Mouse (Mus musculus): ENCODE data around the gene Fam25c. TPM values are rescaled to one million over a fixed set of nuclear protein-coding genes. Genes with fewer than 3 reads are reported as not detected.

Fam25c gene
- polyA plus RNA-seq, 1 experiment from 2014 or later: not detected

DNA sequence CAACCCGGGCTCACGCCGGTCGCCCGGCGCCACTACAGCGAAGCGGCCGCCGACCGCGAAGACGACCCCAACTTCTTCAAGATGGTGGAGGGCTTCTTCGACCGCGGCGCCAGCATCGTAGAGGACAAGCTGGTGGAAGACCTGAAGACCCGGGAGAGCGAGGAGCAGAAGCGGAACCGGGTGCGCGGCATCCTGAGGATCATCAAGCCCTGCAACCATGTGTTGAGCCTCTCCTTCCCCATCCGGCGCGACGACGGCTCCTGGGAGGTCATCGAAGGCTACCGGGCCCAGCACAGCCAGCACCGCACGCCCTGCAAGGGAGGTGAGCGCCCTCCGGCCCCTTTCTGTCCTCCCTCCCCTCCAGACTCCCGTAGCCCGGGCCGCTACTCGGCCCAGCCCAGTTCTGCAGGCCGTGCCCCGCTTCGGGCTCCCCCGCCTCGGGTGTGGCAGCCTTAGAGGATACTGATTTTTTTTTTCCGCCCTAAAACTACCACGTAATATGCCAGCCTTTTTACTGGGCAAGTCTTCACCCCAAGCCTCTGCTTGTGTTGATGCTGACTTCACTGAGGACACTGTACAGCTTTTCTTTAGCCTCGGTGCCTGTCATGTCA, 44.1 kb downstream of the Fam25c start:
- peak overlapping the region; percentile 89 for H3K4me3 ChIP-seq
- H3K9me3 ChIP-seq (replicated peaks): no peaks in the 10 kb centered on the region
- H3K4me1 ChIP-seq (replicated peaks): peaks cover 17% of the 10 kb centered on the region
- no peaks in the 10 kb centered on the region for H3K27me3 ChIP-seq (replicated peaks)
- H3K9ac ChIP-seq: peak overlapping the region; percentile 96
- WGBS: under 1% methylated on average over 47 of the region's 47 CpGs
- 0 out of 2 replicates have a peak, but pooled peaks cover 4% of the 10 kb centered on the region for H3K36me3 ChIP-seq
- peak overlapping the region; percentile 74 for H3K4me2 ChIP-seq
- H3K27ac ChIP-seq (ENCODE audit: poor library complexity, severe bottlenecking): peak overlapping the region; percentile 97
- ATAC-seq (ENCODE audit: insufficient number of reproducible peaks, low FRiP score): peak; percentile 54

DNA sequence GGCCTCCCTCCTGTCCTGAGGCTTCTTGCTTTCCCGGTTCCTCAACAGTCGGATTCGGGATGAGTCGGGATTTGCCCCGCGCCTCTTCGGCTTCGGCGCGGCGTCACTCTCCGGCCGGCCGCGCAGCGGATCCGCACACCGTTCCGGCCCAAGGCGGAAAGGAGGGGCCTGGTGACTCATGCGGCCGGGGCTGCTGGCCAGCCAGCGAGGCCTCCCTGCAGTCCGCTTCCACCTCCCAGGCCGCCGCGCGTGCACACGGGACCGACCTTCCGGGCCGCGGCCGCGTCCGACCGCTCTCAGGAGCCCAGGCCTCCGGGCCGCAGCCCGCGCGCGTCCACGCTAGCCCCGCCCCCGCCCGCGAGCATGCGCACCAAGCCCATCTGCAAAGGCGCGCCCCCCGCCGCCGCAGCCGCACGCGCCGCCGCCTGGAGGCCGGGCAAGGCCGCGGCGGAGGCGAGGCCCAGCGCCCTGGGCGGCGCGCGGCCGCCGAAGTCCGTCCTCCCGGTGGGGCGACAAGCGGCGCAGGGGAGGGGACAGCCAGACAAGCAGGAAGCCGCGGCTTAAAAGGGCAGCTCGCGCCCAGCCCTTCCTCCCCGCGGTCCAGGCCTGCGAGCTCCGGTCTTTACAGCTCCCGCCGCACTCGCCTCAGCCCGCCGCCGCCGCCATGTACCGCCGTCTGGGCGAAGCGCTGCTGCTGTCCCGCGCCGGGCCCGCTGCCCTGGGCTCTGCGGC, 44.8 kb downstream of the Fam25c start, which contains the start of the genes Shld2 and Glud1:
Gene Shld2, minus strand, starts transcription at position 260 of the 732 bp plus-strand sequence.
Gene Glud1, plus strand, starts transcription at position 494 of the 732 bp plus-strand sequence.
- H3K36me3 ChIP-seq: 0 out of 2 replicates have a peak, but pooled peaks cover 4% of the 10 kb centered on the region
- H3K27me3 ChIP-seq (replicated peaks): no peaks in the 10 kb centered on the region
- peak within 1 kb of the TSS; percentile 89 for H3K4me3 ChIP-seq
- no peaks in the 10 kb centered on the region for H3K9me3 ChIP-seq (replicated peaks)
- WGBS: under 1% methylated on average over 86 of the region's 100 CpGs
- peaks cover 17% of the 10 kb centered on the region for H3K4me1 ChIP-seq (replicated peaks)
- peak within 1 kb of the TSS; percentile 96 for H3K9ac ChIP-seq
- peak; percentile 98 for ATAC-seq (ENCODE audit: insufficient number of reproducible peaks, low FRiP score)
- H3K4me2 ChIP-seq: peak within 1 kb of the TSS; percentile 74
- peak within 1 kb of the TSS; percentile 97 for H3K27ac ChIP-seq (ENCODE audit: poor library complexity, severe bottlenecking)

- no peak for ATAC-seq (ENCODE audit: insufficient number of reproducible peaks, low FRiP score)
- Histone ChIP-seq H3K4me3 (peak overlapping the region; percentile 89), H3K4me2 (peak overlapping the region; percentile 74), H3K9ac (peak overlapping the region; percentile 96), H3K27ac (ENCODE audit: poor library complexity, severe bottlenecking) (peak overlapping the region; percentile 97), H3K27me3 (replicated peaks) (no peaks in the 10 kb centered on the region), H3K4me1 (replicated peaks) (peaks cover 17% of the 10 kb centered on the region), H3K9me3 (replicated peaks) (no peaks in the 10 kb centered on the region), H3K36me3 (0 out of 2 replicates have a peak, but pooled peaks cover 4% of the 10 kb centered on the region)
- WGBS: 7% methylated on average over 5 of the region's 5 CpGs
Measured at GRCm38 (mm10) chr14:34309907-34310233, 45.4 kb downstream of the Fam25c start.

DNA sequence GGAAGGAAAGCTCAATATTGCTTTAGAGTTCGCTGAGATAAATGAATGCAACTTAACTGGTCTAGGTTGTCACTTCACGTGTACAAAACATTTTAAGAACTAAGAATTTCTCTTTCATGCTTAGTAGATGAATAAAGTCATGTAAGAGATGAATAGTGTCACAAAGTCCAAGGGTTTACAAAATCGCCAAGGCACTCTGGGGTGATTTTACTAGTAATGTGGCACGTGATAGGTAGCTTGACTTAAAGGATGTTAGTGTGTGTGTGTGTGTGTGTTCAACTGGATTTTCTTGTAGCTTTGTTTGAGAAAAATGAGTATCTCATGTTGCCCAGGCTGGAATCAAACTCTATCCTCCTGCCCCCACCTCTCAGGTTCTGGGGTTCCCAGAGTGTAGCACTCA, 46.0 kb downstream of the Fam25c start:
- Histone ChIP-seq H3K4me3 (no peak overlapping the region), H3K9ac (no peak overlapping the region), H3K4me1 (replicated peaks) (peaks cover 17% of the 10 kb centered on the region), H3K36me3 (0 out of 2 replicates have a peak, but pooled peaks cover 4% of the 10 kb centered on the region), H3K4me2 (peak overlapping the region; percentile 74), H3K27me3 (replicated peaks) (no peaks in the 10 kb centered on the region), H3K27ac (ENCODE audit: poor library complexity, severe bottlenecking) (no peak overlapping the region), H3K9me3 (replicated peaks) (no peaks in the 10 kb centered on the region)
- WGBS: 88% methylated on average over 4 of the region's 4 CpGs
- ATAC-seq (ENCODE audit: insufficient number of reproducible peaks, low FRiP score): no peak

- no peak overlapping the region for H3K4me2 ChIP-seq
- no peak overlapping the region for H3K4me3 ChIP-seq
- H3K27me3 ChIP-seq (replicated peaks): no peaks in the 10 kb centered on the region
- ATAC-seq (ENCODE audit: insufficient number of reproducible peaks, low FRiP score): no peak
- peaks cover 18% of the 10 kb centered on the region for H3K4me1 ChIP-seq (replicated peaks)
- H3K9me3 ChIP-seq (replicated peaks): no peaks in the 10 kb centered on the region
- H3K9ac ChIP-seq: no peak overlapping the region
- no peak overlapping the region for H3K27ac ChIP-seq (ENCODE audit: poor library complexity, severe bottlenecking)
- WGBS: 37% methylated on average over 5 of the region's 5 CpGs
- peaks cover 4% of the 10 kb centered on the region for H3K36me3 ChIP-seq
Measured at GRCm38 (mm10) chr14:34303265-34303680, 52.0 kb downstream of the Fam25c start.

GRCm38 (mm10) chr14:34302681-34303242, 52.5 kb downstream of the Fam25c start:
- Histone ChIP-seq H3K9ac (no peak overlapping the region), H3K9me3 (replicated peaks) (no peaks in the 10 kb centered on the region), H3K4me1 (replicated peaks) (peaks cover 19% of the 10 kb centered on the region), H3K27me3 (replicated peaks) (no peaks in the 10 kb centered on the region), H3K4me2 (no peak overlapping the region), H3K27ac (ENCODE audit: poor library complexity, severe bottlenecking) (no peak overlapping the region), H3K36me3 (peaks cover 4% of the 10 kb centered on the region), H3K4me3 (no peak overlapping the region)
- 76% methylated on average over 5 of the region's 5 CpGs for WGBS
- no peak for ATAC-seq (ENCODE audit: insufficient number of reproducible peaks, low FRiP score)

Other genes starting within 250 kb of the Fam25c start
- gene Npy4r, start 202.9 kb downstream of the Fam25c start, polyA plus RNA-seq (2016; fragmentation: Nextera tagmentation; extraction: Ambion mirVana): 0.19 and 0.22 TPM in 2 replicates
- gene Gprin2, start 153.8 kb downstream of the Fam25c start, polyA plus RNA-seq (2016; fragmentation: Nextera tagmentation; extraction: Ambion mirVana): 0.27 and 0.80 TPM in 2 replicates
- 0.26 and 0.72 TPM in 2 replicates for gene Syt15, start 135.8 kb downstream of the Fam25c start, polyA plus RNA-seq (2016; fragmentation: Nextera tagmentation; extraction: Ambion mirVana)
- 7.6 and 7.8 TPM in 2 replicates for gene Shld2, start 44.9 kb downstream of the Fam25c start, polyA plus RNA-seq (2016; fragmentation: Nextera tagmentation; extraction: Ambion mirVana)
- gene Glud1, start 44.7 kb downstream of the Fam25c start, polyA plus RNA-seq (2016; fragmentation: Nextera tagmentation; extraction: Ambion mirVana): 66.4 and 70.8 TPM in 2 replicates
- gene Sncg, start 19.4 kb upstream of the Fam25c start, polyA plus RNA-seq (2016; fragmentation: Nextera tagmentation; extraction: Ambion mirVana): 1.9 and 2.3 TPM in 2 replicates
- gene Mmrn2, start 20.0 kb upstream of the Fam25c start, polyA plus RNA-seq (2016; fragmentation: Nextera tagmentation; extraction: Ambion mirVana): 31.3 and 32.0 TPM in 2 replicates
- gene Bmpr1a, start 147.9 kb upstream of the Fam25c start, polyA plus RNA-seq (2016; fragmentation: Nextera tagmentation; extraction: Ambion mirVana): 53.9 and 58.0 TPM in 2 replicates
- gene 9230112D13Rik, start 167.4 kb upstream of the Fam25c start, polyA plus RNA-seq (2016; fragmentation: Nextera tagmentation; extraction: Ambion mirVana): not detected in 2 replicates
- 226 and 239 TPM in 2 replicates for gene Ldb3, start 233.2 kb upstream of the Fam25c start, polyA plus RNA-seq (2016; fragmentation: Nextera tagmentation; extraction: Ambion mirVana)
- gene Opn4, start 244.7 kb upstream of the Fam25c start, polyA plus RNA-seq (2016; fragmentation: Nextera tagmentation; extraction: Ambion mirVana): 4.3 and 4.9 TPM in 2 replicates

Data from heart, embryonic 12.5 days (tissue).